Mouse (Mus musculus) left cerebral cortex, postnatal 14 days (tissue): ENCODE measurements around the gene Myl10. TPM values are rescaled to one million over a fixed set of nuclear protein-coding genes. Genes with fewer than 3 reads are reported as not detected.
"Not testable (repeated sequence)": the region's sequence is repeated elsewhere in the genome, so short reads cannot be mapped to it uniquely, and the experiment has no call there.

Experiments used
- DNase-seq, 2 experiments: peaks; one replicate each; pipeline ENCODE4 v3.0.0; 2021 to 2022; ENCODE audit warnings: low spot score in 2 of 2, mixed read lengths in 1 of 2
- intact Hi-C: fragments of 180-260 bp; cut with DNase I; formaldehyde crosslinking; loops from one replicate; pipeline ENCODE4 v1.15.1; 2025
- total RNA-seq, 2 experiments: library from RNA; stranded (reverse); gene quantifications; 2 replicates each; pipeline ENCODE4 v1.2.3; 2021

Gene Myl10
- total RNA-seq, 2 experiments from 2014 or later, result not detected

DNA sequence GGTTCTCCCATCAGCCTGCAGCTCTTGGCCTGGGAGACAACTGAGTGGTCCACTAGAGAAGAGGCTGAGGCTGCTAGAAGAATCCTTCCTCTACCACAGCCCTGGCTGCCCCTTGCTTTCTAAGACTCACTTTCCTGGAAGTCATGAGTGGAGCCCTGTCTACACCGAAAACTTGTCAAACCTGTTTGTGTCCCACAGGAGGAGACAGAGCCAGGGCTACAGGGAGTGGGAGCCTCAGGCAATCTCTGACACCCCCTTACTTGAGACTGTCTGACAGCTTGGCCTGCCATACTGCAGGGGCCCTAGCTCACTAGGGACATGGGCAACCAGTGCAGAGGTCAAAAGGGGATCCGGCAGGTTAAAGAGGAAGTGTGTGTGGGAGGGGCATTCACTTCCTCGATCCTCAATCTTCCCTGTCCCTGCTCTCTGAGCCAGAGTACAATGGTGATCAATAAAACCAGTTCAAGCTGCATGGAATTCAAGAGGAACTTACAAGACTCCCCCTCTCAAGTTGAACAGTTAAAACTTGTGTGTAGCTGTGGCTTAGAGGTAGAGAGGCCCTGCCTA is 9.3 kb downstream of the Myl10 start:
- intact Hi-C loops, result no loop called here
- DNase-seq, result no peak

DNA sequence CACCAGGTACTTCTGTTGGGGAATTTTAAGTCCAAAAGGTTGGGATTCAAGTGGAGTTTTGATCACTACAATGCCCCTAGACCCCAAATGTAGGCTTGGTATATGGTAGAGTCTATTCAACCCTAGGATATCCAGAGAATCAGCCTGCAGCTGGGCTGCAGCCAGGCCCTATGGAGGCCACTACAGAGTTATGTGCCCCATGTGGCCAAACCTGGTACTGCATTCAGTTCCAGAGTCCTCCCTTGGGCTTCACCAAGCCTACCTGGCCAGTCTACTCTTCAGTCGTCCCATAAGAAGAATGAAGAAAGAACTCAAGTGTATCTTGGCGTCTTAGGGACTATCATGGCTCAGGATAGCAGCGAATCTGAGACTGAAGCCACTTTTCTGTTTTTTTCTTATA is 10.8 kb downstream of the Myl10 start:
- intact Hi-C loops, result no loop called here

DNA sequence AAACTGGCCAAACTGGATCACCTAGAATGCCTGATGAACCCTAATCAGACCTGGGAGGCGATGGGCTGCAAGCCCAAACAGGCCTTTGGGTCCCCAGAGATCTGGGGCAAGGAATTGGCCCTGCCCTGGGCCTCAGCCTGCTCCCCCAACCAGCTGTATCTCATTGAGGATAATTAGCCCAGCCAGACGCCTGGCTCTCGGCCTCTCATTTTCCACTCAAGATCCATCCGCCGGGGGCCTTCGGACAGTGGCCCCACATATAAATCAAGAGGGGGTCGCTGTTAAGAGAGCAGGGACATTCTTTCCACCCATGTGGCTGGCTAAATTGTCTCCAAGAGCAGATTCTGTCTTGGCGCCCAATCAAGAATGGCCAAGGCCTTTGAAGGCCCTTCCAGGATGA is 11.2 kb downstream of the Myl10 start:
- intact Hi-C loops, result no loop called here
- DNase-seq, result no peak

More for the DNA sequence above, 10.8 kb downstream of the Myl10 start:
- DNase-seq, result peak in 1 of 2 experiments; percentile 73

DNA sequence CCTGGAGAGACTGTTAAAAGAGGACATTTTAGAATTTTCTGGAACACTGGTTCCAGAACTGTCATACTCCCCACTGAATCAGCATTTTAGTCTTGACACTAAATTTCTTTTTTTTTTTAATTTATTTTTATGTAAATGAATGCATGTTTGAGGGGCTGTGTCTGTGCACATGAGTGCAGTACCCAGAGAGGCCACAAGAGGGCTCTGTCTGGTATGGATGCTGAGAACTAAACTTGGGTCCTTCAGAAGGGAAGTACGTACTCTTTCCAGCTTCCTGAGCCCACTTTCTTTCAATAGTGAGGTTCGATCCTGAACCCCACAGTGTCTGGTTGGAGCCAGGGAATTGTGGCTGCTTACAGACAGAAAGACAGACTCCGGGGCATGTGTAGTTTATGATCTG is 12.6 kb downstream of the Myl10 start:
- intact Hi-C loops, result loop anchor here (5.0 kb wide), 2 partner anchors 423 to 503 kb away; no protein-coding TSS in a partner anchor
- no peak for DNase-seq

DNA sequence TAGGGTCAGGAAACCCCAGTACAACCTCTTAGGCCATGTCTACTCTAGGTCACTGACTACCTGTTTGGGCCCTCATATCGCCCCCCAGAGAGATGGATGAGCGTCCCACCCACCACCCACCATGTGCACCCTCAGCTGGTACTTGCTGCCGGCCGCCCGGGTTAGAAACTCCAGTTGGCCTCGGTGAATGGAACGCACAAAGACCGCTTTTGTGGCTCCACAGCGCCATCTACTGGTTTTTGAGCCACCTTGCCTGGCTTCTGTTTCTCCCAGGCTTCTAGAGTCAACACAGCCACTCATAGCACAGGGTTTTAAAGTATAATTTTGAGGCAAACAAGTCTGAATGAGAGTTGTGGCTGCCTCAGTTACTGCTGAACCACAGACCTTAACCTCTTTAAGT is 13.9 kb downstream of the Myl10 start:
- intact Hi-C loops, result loop anchor here (2.0 to 5.0 kb wide), 3 partner anchors 425 to 505 kb away; no protein-coding TSS in a partner anchor

DNA sequence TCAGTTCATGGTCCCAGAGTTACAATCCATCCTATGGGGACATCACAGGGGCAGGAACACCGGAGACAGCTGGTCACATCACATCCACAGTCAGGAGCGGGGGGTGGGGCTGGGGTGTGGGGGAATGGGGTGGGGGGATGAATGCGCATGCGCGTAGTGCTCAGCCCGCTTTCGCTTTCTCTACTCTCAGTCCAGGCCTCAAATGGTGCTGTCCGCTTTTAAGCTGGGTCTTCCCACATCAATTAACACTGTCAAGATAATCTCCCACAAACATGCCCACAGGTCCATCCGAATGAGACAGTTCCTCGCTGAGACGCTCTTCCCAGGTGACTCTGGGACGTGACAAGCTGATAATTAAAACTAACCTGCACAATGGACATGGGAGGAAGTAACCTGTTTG is 15.2 kb downstream of the Myl10 start:
- DNase-seq, result no peak
- intact Hi-C loops, result loop anchor here (5.0 kb wide), 2 partner anchors 426 to 506 kb away; no protein-coding TSS in a partner anchor

More for the DNA sequence above, 13.9 kb downstream of the Myl10 start:
- peak; percentile 79 to 83 for DNase-seq

DNA sequence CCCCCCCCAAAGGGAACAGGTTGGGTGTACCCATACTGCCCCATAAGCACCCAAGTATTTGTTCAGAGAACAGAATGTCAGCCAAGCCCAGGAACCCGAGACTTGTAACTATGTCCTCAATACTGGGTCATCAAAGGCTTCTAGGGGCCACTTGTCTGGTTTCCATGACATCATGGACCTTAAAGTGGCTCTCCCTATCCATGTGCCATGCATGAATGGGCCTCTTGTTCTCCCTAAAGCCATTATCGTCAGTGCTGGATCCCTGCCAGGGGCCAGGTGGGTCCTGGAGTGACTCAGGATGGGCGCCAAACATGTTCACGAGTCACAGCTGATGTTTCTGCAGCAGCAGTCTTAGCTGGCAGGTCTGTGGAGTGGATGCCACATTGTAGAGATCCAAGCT is 17.8 kb downstream of the Myl10 start:
- no peak for DNase-seq
- intact Hi-C loops, result no loop called here

DNA sequence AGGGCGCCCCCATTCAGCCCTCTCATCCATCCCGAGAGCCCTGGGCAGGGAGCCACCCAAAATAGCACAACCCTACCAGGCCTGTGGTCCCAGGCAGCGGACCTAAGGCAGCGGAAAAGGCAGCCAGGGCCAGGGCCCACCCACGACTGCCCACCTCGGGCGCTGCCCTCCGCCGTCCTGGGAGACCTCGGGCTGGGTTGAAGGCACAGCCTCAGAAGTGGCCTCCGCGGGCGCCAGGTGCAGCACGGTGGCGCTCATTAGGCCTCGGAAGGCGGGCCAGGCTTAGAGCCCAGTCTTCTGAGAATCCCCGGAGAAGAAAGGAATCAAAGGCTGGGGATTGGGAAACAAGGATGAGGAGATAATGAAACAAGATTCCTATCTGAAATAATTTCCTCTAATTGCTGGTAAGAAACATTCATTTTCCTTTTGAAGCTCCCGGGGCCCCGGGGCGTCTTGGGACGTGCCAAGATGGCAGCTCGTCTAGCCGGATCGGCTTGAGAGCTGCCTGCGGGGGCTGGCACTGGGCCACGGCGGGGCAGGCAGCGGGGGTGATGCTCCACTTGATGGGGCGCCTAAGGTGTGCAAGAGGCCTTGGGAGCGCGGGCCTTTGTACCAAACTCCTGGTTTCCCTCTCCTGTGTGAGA is 21.4 kb downstream of the Myl10 start:
- DNase-seq, result no peak
- intact Hi-C loops, result no loop called here

DNA sequence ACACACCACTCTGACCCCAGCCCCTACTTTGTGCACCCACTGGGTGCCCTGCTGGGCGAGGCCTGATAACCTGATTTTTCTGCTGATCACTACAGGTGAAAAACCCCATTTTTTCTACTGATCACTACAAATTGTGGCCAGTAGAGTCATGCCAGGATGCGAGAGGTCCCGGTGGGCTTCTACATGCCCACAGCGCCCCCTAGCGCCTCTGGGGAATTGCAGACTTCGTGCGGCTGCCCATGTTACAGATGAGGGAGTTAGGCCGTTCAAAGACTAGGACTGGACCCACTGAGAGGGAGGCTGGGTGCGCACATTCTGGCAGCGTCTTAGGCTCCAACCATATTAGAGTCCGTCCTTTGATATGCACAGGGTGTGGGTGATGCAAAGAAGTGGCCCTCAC is 21.9 kb downstream of the Myl10 start:
- intact Hi-C loops, result no loop called here
- DNase-seq, result peak; percentile 52 to 71

DNA sequence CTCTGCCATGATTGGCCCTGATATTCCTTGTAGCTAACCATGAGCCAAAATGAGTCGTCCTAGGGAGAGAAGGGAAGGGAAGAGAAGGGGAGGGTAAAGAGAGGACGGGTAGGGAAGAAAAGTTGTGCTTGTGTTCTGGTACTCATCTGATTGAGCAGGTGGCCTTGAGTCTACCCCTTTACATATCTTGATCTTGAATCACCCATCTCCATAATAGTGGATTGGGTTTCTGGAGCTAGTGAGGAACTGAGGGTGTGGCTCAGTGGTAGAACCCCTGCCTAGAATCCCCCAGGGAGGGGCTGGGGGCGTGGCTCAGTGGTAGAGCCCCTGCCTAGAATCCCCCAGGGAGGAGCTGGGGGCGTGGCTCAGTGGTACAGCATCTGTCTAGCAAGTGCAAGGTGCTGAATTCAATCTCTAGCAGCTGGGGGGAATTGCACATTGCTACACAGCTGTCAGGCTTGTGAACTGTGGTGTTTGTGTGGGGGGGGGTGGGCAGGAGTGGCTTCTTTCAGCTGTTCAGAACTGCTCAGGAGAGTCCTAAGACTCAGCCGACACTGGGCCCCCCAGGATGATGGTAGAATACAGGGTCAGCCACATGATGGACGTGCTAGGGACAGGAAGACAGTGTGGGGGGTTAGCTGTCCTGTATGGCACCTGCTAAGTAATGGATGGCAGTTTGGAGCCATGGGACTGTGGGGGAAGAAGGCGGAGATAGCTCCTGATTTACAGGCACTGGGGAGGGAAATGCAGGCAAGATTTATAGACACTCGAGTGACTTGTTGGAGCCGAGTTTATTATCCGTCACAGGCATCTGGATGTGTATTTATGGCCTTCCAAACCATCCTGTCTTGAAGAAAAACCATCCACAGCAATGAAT is 24.0 kb downstream of the Myl10 start:
- no peak for DNase-seq
- intact Hi-C loops, result no loop called here

DNA sequence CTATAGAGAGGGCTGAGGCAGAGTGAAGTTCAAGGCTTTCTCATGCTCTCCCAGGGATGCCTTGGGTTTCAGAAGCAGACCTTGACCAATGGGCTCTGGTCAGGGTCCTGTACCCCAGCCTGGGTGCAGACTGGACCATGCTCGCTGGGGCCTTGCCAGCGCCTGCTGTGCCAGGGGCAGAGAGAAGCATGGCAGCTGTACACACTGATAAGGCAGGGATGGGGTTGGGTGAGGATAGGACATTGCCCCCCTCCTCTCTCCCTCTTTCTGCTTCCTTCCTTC is 24.6 kb downstream of the Myl10 start:
- no peak for DNase-seq
- intact Hi-C loops, result no loop called here

DNA sequence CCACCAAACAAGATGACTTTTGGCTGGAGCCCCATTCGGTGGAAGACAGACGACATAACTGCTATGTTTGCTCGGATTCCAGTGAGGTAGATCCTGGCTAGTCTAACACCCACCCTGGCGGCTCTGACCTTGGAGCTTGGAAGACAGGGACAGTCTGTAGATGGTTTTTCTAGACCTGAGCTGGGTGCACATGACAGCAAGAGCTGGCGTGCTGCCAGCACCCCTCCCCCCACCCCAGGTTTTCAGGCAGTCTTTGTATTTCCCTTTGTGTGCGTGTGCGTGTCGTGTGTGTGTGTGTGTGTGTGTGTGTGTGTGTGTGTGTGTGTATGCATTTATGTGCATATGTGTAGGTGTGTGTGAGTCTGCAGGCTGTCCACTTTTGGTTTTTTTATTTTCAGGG is 25.7 kb downstream of the Myl10 start:
- no peak for DNase-seq
- intact Hi-C loops, result no loop called here

DNA sequence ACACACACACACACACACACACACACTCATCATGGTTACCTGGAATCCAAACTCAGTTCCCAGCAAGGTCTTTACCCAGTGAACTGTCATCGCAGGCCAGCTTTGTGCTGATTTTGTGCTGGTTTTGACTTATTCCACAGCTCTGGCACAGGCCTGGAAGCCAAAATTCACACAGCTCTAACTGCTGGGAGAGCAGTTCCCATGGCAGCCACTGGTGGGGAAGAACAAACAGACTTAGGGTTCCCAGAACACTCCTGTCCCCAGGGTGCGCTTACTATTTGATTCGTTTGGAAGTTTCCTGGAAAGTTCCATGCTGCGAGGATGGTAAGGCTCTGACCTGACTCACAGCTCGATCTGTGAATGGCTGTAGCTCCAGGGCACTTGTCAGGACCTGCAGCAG is 28.6 kb downstream of the Myl10 start:
- intact Hi-C loops, result no loop called here
- DNase-seq, result peak; percentile 45 to 47

DNA sequence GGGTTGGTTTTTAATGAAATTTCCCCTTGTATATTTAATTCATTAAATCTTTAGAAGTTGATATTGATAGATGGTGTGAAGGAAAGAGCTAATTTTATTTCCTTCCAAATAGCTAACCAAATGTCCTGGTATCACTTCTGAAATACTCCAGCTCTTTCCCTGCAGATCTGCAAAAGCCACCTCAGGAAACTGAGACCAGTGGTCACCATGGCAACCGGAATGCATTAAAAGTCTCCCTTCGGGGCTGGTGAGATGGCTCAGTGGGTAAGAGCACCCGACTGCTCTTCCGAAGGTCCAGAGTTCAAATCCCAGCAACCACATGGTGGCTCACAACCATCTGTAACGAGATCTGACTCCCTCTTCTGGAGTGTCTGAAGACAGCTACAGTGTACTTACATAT is 33.3 kb downstream of the Myl10 start:
- DNase-seq, result peak in 1 of 2 experiments; percentile 36
- intact Hi-C loops, result not testable (repeated sequence)

DNA sequence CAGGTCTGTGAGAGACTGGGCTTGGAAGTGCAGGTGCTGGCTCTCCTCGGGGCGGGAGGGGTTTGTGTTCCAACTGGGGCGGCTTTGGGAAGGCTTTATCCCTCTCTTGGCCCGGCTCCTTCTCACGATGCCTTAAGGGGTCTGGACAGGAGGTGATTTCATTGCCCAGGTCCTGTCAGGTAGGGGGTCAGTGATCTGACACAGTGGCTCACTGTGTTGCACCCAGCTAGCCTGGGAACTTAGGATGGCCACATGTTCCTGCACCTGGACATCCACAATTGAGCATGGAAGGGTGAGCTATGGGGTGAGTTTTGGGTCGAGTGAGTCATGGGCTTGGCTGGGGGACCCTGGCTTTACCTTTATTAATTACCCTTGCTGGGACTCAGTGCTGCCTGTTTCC is 46.0 kb downstream of the Myl10 start:
- intact Hi-C loops, result no loop called here
- DNase-seq, result no peak

DNA sequence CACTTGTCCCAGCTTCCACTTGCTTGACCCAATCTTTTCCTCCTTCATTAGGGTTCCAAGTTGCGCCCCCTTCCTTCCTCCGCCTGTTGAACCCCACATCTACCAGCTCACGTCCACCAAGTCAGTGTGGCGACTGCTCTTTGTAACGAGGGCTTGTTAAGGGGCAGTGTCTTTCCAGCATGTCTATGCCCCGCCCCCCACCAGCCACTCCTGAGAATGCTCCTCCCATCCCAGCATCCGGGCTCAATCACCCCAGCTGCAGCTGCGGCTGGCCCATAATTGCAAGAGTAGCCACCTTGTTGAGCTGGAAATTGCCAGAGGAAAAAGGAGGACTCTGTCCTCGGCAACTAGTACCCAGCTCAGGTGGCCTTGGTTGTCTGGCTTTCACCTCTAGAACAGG is 53.6 kb downstream of the Myl10 start:
- no peak for DNase-seq
- intact Hi-C loops, result no loop called here

Other genes with a start within 250 kb of the Myl10 start
- 100 to 1,000 TPM; 116 to 150 TPM for gene Cux1, start 125.7 kb upstream of the Myl10 start, total RNA-seq
- 10 to 100 TPM; 17.2 to 20.4 TPM for gene Col26a1, start 190.1 kb downstream of the Myl10 start, total RNA-seq
- gene Ift22, start 215.0 kb downstream of the Myl10 start, total RNA-seq, result 100 to 1,000 TPM in 1 of 2 experiments, 10 to 100 TPM in 1; 98.1 to 110 TPM